Mouse (Mus musculus) embryonic facial prominence, embryonic 14.5 days (tissue): ENCODE results near the gene Hsdl2. TPM values are rescaled to one million over a fixed set of nuclear protein-coding genes. Genes with fewer than 3 reads are reported as not detected.

ENCODE experiments used
- ATAC-seq: fragments of 200-750 bp; cut with Nextera tagmentation; 2 replicates; pipeline ENCODE4 v1.8.0; 2017; ENCODE audit warnings: low read depth, moderate number of reproducible peaks, moderate TSS enrichment
- DNase-seq: peaks from one replicate; pipeline ENCODE4 v3.0.0-alpha.2; 2015; ENCODE audit warnings: low spot score
- H3K27ac ChIP-seq: fragments of 300-500 bp; sonication (generic); replicated peaks from 2 replicates; pipeline ENCODE4 v1.5.1; 2014; ENCODE audit warnings: low read depth, mild to moderate bottlenecking, low read length, moderate library complexity
- H3K27me3 ChIP-seq: fragments of 300-500 bp; sonication (generic); replicated peaks from 2 replicates; pipeline ENCODE4 v1.6.1; 2014; ENCODE audit warnings: low read length; ENCODE audit not compliant: control insufficient read depth, insufficient read depth
- H3K36me3 ChIP-seq: fragments of 300-500 bp; sonication (generic); 2 replicates; pipeline ENCODE4 v1.6.1; 2014; ENCODE audit warnings: low read length, mixed read lengths; ENCODE audit not compliant: control insufficient read depth, insufficient read depth
- H3K4me1 ChIP-seq: fragments of 300-500 bp; sonication (generic); 2 replicates; pipeline ENCODE4 v1.6.1; 2014; ENCODE audit warnings: antibody characterized with exemption, low read length; ENCODE audit not compliant: control insufficient read depth, insufficient read depth
- H3K4me2 ChIP-seq: fragments of 300-500 bp; sonication (generic); 2 replicates; pipeline ENCODE4 v1.6.1; 2014; ENCODE audit warnings: low read depth, mild to moderate bottlenecking, low read length, moderate library complexity, mixed read lengths
- H3K4me3 ChIP-seq: fragments of 300-500 bp; sonication (generic); 2 replicates; pipeline ENCODE4 v1.5.1; 2014; ENCODE audit warnings: low read depth, mild to moderate bottlenecking, low read length
- H3K9ac ChIP-seq: fragments of 300-500 bp; sonication (generic); 2 replicates; pipeline ENCODE4 v1.6.1; 2014; ENCODE audit warnings: low read depth, mild to moderate bottlenecking, low read length, moderate library complexity, mixed read lengths
- H3K9me3 ChIP-seq: fragments of 300-500 bp; sonication (generic); 2 replicates; pipeline ENCODE4 v1.6.1; 2016; ENCODE audit warnings: low read length; ENCODE audit not compliant: control insufficient read depth
- WGBS: fragments of 180-500 bp; shearing (Covaris S2); extraction: QIAGEN DNeasy Blood & Tissue Kit; methylation state at CpG from one replicate; pipeline ENCODE4 v1.1.7; 2014; 5-methylcytosine and 5-hydroxymethylcytosine counted together
- polyA plus RNA-seq: library from polyadenylated mRNA; unstranded; fragments of >200 nt; fragmentation: Nextera tagmentation; extraction: Ambion mirVana; gene quantifications from 2 replicates; pipeline ENCODE4 v1.2.1, GENCODE M21; 2014

Hsdl2 gene
- 23.1 and 25.4 TPM in 2 replicates for polyA plus RNA-seq

GRCm38 (mm10) chr4:59581314-59582185 lies at the start of gene Hsdl2:
Gene Hsdl2, plus strand, starts transcription at chr4:59581563.
- ATAC-seq = peak; percentile 97

GRCm38 (mm10) chr4:59533268-59533667 lies 48.1 kb upstream of the Hsdl2 start:
- Histone ChIP-seq H3K36me3 (no peaks in the 10 kb centered on the region), H3K4me1 (no peaks in the 10 kb centered on the region), H3K27me3 (no peaks in the 10 kb centered on the region), H3K9me3 (no peaks in the 10 kb centered on the region), H3K9ac (no peak overlapping the region), H3K27ac (no peak overlapping the region), H3K4me3 (no peak overlapping the region), H3K4me2 (no peak overlapping the region)
- 74% methylated on average over 2 of the region's 2 CpGs for WGBS
- ATAC-seq = no peak
- no peak for DNase-seq

More at GRCm38 (mm10) chr4:59581314-59582185, at the start of gene Hsdl2:
- Histone ChIP-seq H3K36me3 (no peaks in the 10 kb centered on the region), H3K27me3 (no peaks in the 10 kb centered on the region), H3K4me2 (peak within 1 kb of the TSS; percentile 74), H3K9me3 (no peaks in the 10 kb centered on the region), H3K9ac (peak within 1 kb of the TSS; percentile 77), H3K4me3 (peak within 1 kb of the TSS; percentile 78), H3K4me1 (no peaks in the 10 kb centered on the region), H3K27ac (peak within 1 kb of the TSS; percentile 90)
- WGBS = under 1% methylated on average over 42 of the region's 61 CpGs
- DNase-seq = peak; percentile 100

GRCm38 (mm10) chr4:59535624-59536023 lies 45.7 kb upstream of the Hsdl2 start:
- H3K4me3 ChIP-seq = no peak overlapping the region
- ATAC-seq (no peak), DNase-seq (no peak)
- H3K4me2 ChIP-seq = no peak overlapping the region
- H3K9me3 ChIP-seq = no peaks in the 10 kb centered on the region
- no peaks in the 10 kb centered on the region for H3K4me1 ChIP-seq
- no peak overlapping the region for H3K27ac ChIP-seq
- H3K27me3 ChIP-seq = no peaks in the 10 kb centered on the region
- no peak overlapping the region for H3K9ac ChIP-seq
- no peaks in the 10 kb centered on the region for H3K36me3 ChIP-seq

- Histone ChIP-seq H3K4me3 (no peak overlapping the region), H3K36me3 (no peaks in the 10 kb centered on the region), H3K4me2 (no peak overlapping the region), H3K27ac (no peak overlapping the region), H3K9ac (no peak overlapping the region), H3K4me1 (no peaks in the 10 kb centered on the region), H3K9me3 (no peaks in the 10 kb centered on the region), H3K27me3 (no peaks in the 10 kb centered on the region)
- ATAC-seq (no peak), DNase-seq (no peak)
- WGBS = 100% methylated on average over 1 of the region's 1 CpGs
Observed at GRCm38 (mm10) chr4:59536281-59536680, 45.1 kb upstream of the Hsdl2 start.

GRCm38 (mm10) chr4:59543006-59543405 lies 38.4 kb upstream of the Hsdl2 start:
- Histone ChIP-seq H3K27ac (no peak overlapping the region), H3K4me1 (peaks cover 18% of the 10 kb centered on the region), H3K36me3 (no peaks in the 10 kb centered on the region), H3K4me3 (no peak overlapping the region), H3K9me3 (0 out of 2 replicates have a peak, but pooled peaks cover 3% of the 10 kb centered on the region), H3K9ac (no peak overlapping the region), H3K27me3 (no peaks in the 10 kb centered on the region), H3K4me2 (no peak overlapping the region)
- ATAC-seq (no peak), DNase-seq (no peak)

- no peak overlapping the region for H3K4me2 ChIP-seq
- H3K36me3 ChIP-seq = no peaks in the 10 kb centered on the region
- no peak overlapping the region for H3K27ac ChIP-seq
- DNase-seq (no peak), ATAC-seq (no peak)
- WGBS = 65% methylated on average over 2 of the region's 2 CpGs
- H3K4me1 ChIP-seq = peaks cover 18% of the 10 kb centered on the region
- no peaks in the 10 kb centered on the region for H3K27me3 ChIP-seq
- 0 out of 2 replicates have a peak, but pooled peaks cover 3% of the 10 kb centered on the region for H3K9me3 ChIP-seq
- H3K9ac ChIP-seq = no peak overlapping the region
- no peak overlapping the region for H3K4me3 ChIP-seq
Observed at GRCm38 (mm10) chr4:59544654-59545053, 36.7 kb upstream of the Hsdl2 start.

GRCm38 (mm10) chr4:59546285-59547071 lies 34.9 kb upstream of the Hsdl2 start:
- Histone ChIP-seq H3K27me3 (no peaks in the 10 kb centered on the region), H3K9ac (no peak overlapping the region), H3K27ac (no peak overlapping the region), H3K9me3 (0 out of 2 replicates have a peak, but pooled peaks cover 3% of the 10 kb centered on the region), H3K4me1 (peaks cover 18% of the 10 kb centered on the region), H3K4me2 (peak overlapping the region; percentile 85), H3K4me3 (0 out of 2 replicates have a peak overlapping the region, but pooled peaks have one; percentile 0), H3K36me3 (no peaks in the 10 kb centered on the region)
- 52% methylated on average over 7 of the region's 7 CpGs for WGBS
- no peak for ATAC-seq
- DNase-seq = no peak

GRCm38 (mm10) chr4:59547136-59547889 lies 34.0 kb upstream of the Hsdl2 start:
- peak; percentile 14 for DNase-seq
- Histone ChIP-seq H3K9ac (peak overlapping the region; percentile 88; the same call in 1 of the 2 replicates), H3K4me3 (peak overlapping the region; percentile 79), H3K27ac (no peak overlapping the region), H3K27me3 (no peaks in the 10 kb centered on the region), H3K4me1 (peaks cover 18% of the 10 kb centered on the region), H3K9me3 (0 out of 2 replicates have a peak, but pooled peaks cover 3% of the 10 kb centered on the region), H3K4me2 (peak overlapping the region; percentile 85), H3K36me3 (no peaks in the 10 kb centered on the region)
- no peak for ATAC-seq
- WGBS = 19% methylated on average over 11 of the region's 11 CpGs
